Comparison of ENCODE assay signal across 12 mouse cellular contexts in genomic region chr5:113919060-113919459, GRCm38 (mm10). TPM values are rescaled to one million over a fixed set of nuclear protein-coding genes. Genes with fewer than 3 reads are reported as not detected.
DNase-seq lines count a peak whose midpoint lies in the region; ATAC-seq and TF ChIP-seq lines count a peak whose summit lies in the region.
"Had no signal": no experiment of that assay in that cellular context is flagged by ENCODE, and none has a peak within 500 bp of the region (broad histone marks: within the 10 kb centered on the region; RNA-seq: fewer than 3 reads in every experiment).

No protein-coding gene starts in this region.

- ATAC-seq in hindbrain, embryonic 13.5 days (ENCODE audit: low FRiP score) = no peak
- ATAC-seq in hindbrain, embryonic 14.5 days (ENCODE audit: low FRiP score) = no peak
- no peak for ATAC-seq in neural tube, embryonic 11.5 days (ENCODE audit: insufficient read depth, low FRiP score, low TSS enrichment)
- no peak for ATAC-seq in neural tube, embryonic 15.5 days (ENCODE audit: low FRiP score)

- peak overlapping the region; percentile 76 for H3K27ac ChIP-seq in gastrocnemius, adult 2 months
- H3K27ac ChIP-seq in hindbrain, embryonic 13.5 days = no peak overlapping the region
- H3K27ac ChIP-seq in hindbrain, embryonic 14.5 days = no peak overlapping the region
- 0 out of 2 replicates have a peak overlapping the region, but pooled peaks have one; percentile 44 for H3K27ac ChIP-seq in neural tube, embryonic 11.5 days (ENCODE audit: low read depth, low read length)
- no peak overlapping the region for H3K27ac ChIP-seq in neural tube, embryonic 15.5 days (replicated peaks)
- H3K27ac ChIP-seq in macrophage = peak overlapping the region; percentile 97
- H3K27ac ChIP-seq: left cerebral cortex, adult 2 months had no signal

- 0 out of 2 replicates have a peak overlapping the region, but pooled peaks have one; percentile 24 for H3K9ac ChIP-seq in hindbrain, embryonic 13.5 days
- H3K9ac ChIP-seq in hindbrain, embryonic 14.5 days = no peak overlapping the region
- no peak overlapping the region for H3K9ac ChIP-seq in neural tube, embryonic 11.5 days (ENCODE audit: low read length)
- H3K9ac ChIP-seq in neural tube, embryonic 15.5 days (replicated peaks) = no peak overlapping the region

- intact Hi-C loops in gastrocnemius, adult 2 months (cut with DNase I) = no loop called here
- intact Hi-C loops in left cerebral cortex, postnatal 25 days (cut with DNase I) = no loop called here

- no peak for DNase-seq in gastrocnemius, adult 2 months
- no peak for DNase-seq in gastrocnemius, postnatal 4 days (ENCODE audit: low spot score in 2 of 2)
- DNase-seq in hindbrain, embryonic 14.5 days (ENCODE audit: low spot score) = no peak
- no peak for DNase-seq in neural tube, embryonic 11.5 days (ENCODE audit: low spot score)
- no peak for DNase-seq in left cerebral cortex, postnatal 25 days (ENCODE audit: low spot score in 2 of 2)
- DNase-seq: cerebellum, adult 9-11 months; right cerebral cortex, adult 18-20 months had no signal

- TF ChIP-seq CTCF in gastrocnemius, adult 2 months (IDR thresholded peaks at IDR 0.05) = no peak

- no peaks in the 10 kb centered on the region for H3K36me3 ChIP-seq in hindbrain, embryonic 13.5 days
- no peaks in the 10 kb centered on the region for H3K36me3 ChIP-seq in hindbrain, embryonic 14.5 days (replicated peaks; ENCODE audit: control insufficient read depth, insufficient read depth)
- H3K36me3 ChIP-seq in neural tube, embryonic 11.5 days (ENCODE audit: control insufficient read depth, insufficient read depth, low read length) = no peaks in the 10 kb centered on the region
- no peaks in the 10 kb centered on the region for H3K36me3 ChIP-seq in neural tube, embryonic 15.5 days
- no peaks in the 10 kb centered on the region for H3K36me3 ChIP-seq in macrophage (ENCODE audit: inconsistent target)

- 78% methylated on average over 7 of the region's 7 CpGs for WGBS in hindbrain, embryonic 13.5 days
- WGBS in hindbrain, embryonic 14.5 days = 77% methylated on average over 7 of the region's 7 CpGs
- 70% methylated on average over 7 of the region's 7 CpGs for WGBS in neural tube, embryonic 11.5 days
- WGBS in neural tube, embryonic 15.5 days = 53% methylated on average over 7 of the region's 7 CpGs
- 69% methylated on average over 7 of the region's 7 CpGs for WGBS in macrophage (ENCODE audit: missing documents)

- H3K4me2 ChIP-seq in hindbrain, embryonic 13.5 days = no peak overlapping the region
- H3K4me2 ChIP-seq in hindbrain, embryonic 14.5 days (replicated peaks) = no peak overlapping the region
- no peak overlapping the region for H3K4me2 ChIP-seq in neural tube, embryonic 11.5 days (ENCODE audit: low read depth)
- no peak overlapping the region for H3K4me2 ChIP-seq in neural tube, embryonic 15.5 days

- H3K9me3 ChIP-seq in hindbrain, embryonic 13.5 days = no peaks in the 10 kb centered on the region
- H3K9me3 ChIP-seq in hindbrain, embryonic 14.5 days (ENCODE audit: control insufficient read depth, low read length) = no peaks in the 10 kb centered on the region
- no peaks in the 10 kb centered on the region for H3K9me3 ChIP-seq in neural tube, embryonic 11.5 days (ENCODE audit: control insufficient read depth, low read length)
- no peaks in the 10 kb centered on the region for H3K9me3 ChIP-seq in neural tube, embryonic 15.5 days (replicated peaks)

- no peak overlapping the region for H3K4me3 ChIP-seq in gastrocnemius, adult 2 months
- no peak overlapping the region for H3K4me3 ChIP-seq in hindbrain, embryonic 13.5 days
- H3K4me3 ChIP-seq in hindbrain, embryonic 14.5 days (replicated peaks; ENCODE audit: low read length) = no peak overlapping the region
- H3K4me3 ChIP-seq in neural tube, embryonic 11.5 days (ENCODE audit: low read depth, low read length) = no peak overlapping the region
- no peak overlapping the region for H3K4me3 ChIP-seq in neural tube, embryonic 15.5 days (replicated peaks)
- no peak overlapping the region for H3K4me3 ChIP-seq in macrophage (ENCODE audit: inconsistent target)
- H3K4me3 ChIP-seq: erythroblast, embryonic 14.5 days; left cerebral cortex, adult 2 months had no signal

- no peaks in the 10 kb centered on the region for H3K79me2 ChIP-seq in macrophage (ENCODE audit: inconsistent target)

- peaks cover 22% of the 10 kb centered on the region for H3K4me1 ChIP-seq in hindbrain, embryonic 13.5 days (replicated peaks)
- H3K4me1 ChIP-seq in hindbrain, embryonic 14.5 days (replicated peaks; ENCODE audit: control insufficient read depth, insufficient read depth, low read length) = peaks cover 10% of the 10 kb centered on the region
- H3K4me1 ChIP-seq in neural tube, embryonic 11.5 days (ENCODE audit: control insufficient read depth, insufficient read depth, low read length) = peaks cover 16% of the 10 kb centered on the region; the same call in 1 of the 2 replicates
- H3K4me1 ChIP-seq in neural tube, embryonic 15.5 days = peaks cover 15% of the 10 kb centered on the region

- H3K27me3 ChIP-seq in hindbrain, embryonic 13.5 days = no peaks in the 10 kb centered on the region
- H3K27me3 ChIP-seq in hindbrain, embryonic 14.5 days (ENCODE audit: control insufficient read depth, insufficient read depth, low read length) = no peaks in the 10 kb centered on the region
- no peaks in the 10 kb centered on the region for H3K27me3 ChIP-seq in neural tube, embryonic 11.5 days (ENCODE audit: control insufficient read depth, insufficient read depth, low read length)
- H3K27me3 ChIP-seq in neural tube, embryonic 15.5 days (replicated peaks) = no peaks in the 10 kb centered on the region

RNA-seq across cellular contexts. Expression of gene Coro1c, which starts 10.5 kb away (rescaled TPM):
- total RNA-seq in gastrocnemius, adult 2 months (2021) = 10 to 100 TPM in 1 of 2 experiments, 1 to 10 TPM in 1; 7.8 to 11.8 TPM
- 10 to 100 TPM; 70.4 to 84.2 TPM for total RNA-seq in gastrocnemius, postnatal 4 days (2021)
- polyA plus RNA-seq in hindbrain, embryonic 13.5 days (2015; fragmentation: Nextera tagmentation; extraction: Ambion mirVana) = 176 and 190 TPM in 2 replicates
- polyA plus RNA-seq in hindbrain, embryonic 14.5 days (2014; fragmentation: Nextera tagmentation; extraction: Ambion mirVana) = 172 and 177 TPM in 2 replicates
- 256 and 297 TPM in 2 replicates for polyA plus RNA-seq in neural tube, embryonic 11.5 days (2014; fragmentation: Nextera tagmentation; extraction: Ambion mirVana)
- 160 and 162 TPM in 2 replicates for polyA plus RNA-seq in neural tube, embryonic 15.5 days (2015; fragmentation: Nextera tagmentation; extraction: Ambion mirVana)
- 100 to 1,000 TPM in 17 of 26 experiments, 10 to 100 TPM in 9; 22.3 to 244 (median 133) TPM for total RNA-seq in macrophage (2018; cell fraction: chromatin; rRNA removed)
- 100 to 1,000 TPM; 158 to 295 (median 208) TPM for total RNA-seq in macrophage (2018; cell fraction: cytosol; rRNA removed)
- total RNA-seq in macrophage (2018; cell fraction: nucleus; rRNA removed) = 100 to 1,000 TPM in 21 of 26 experiments, 10 to 100 TPM in 5; 51.2 to 265 (median 156) TPM
- 171 to 329 TPM (median 266 TPM) in 3 replicates for polyA plus RNA-seq in macrophage (2018)
- total RNA-seq in left cerebral cortex, postnatal 25 days (2021) = 10 to 100 TPM; 76.1 to 77.5 TPM

Comparison
In these comparisons a context has a peak if more than half of its experiments do, and no peak if none do; other contexts are left out.
1. H3K27ac ChIP-seq: peak in gastrocnemius, adult 2 months (single experiment), neural tube, embryonic 11.5 days (single experiment) and macrophage (single experiment); none in hindbrain, embryonic 13.5 days (single experiment), hindbrain, embryonic 14.5 days (single experiment) and neural tube, embryonic 15.5 days (single experiment).